Mouse (Mus musculus) left cerebral cortex, adult 2 months (tissue): ENCODE data around the gene Gapdh. TPM values are rescaled to one million over a fixed set of nuclear protein-coding genes. Genes with fewer than 3 reads are reported as not detected.
A peak's percentile ranks its signal among the peaks of the same experiment; 100 is the strongest.

ENCODE experiments used
- DNase-seq, 2 experiments: peaks; one replicate each; pipeline ENCODE4 v3.0.0; 2021 to 2022; ENCODE audit warnings: low spot score in 2 of 2, mixed read lengths in 1 of 2; ENCODE audit errors: extremely low spot score in 1 of 2
- H3K27ac ChIP-seq: fragments of 200-600 bp; 2 replicates; pipeline ENCODE4 v1.8.1; 2022
- H3K4me3 ChIP-seq: fragments of 200-600 bp; 2 replicates; pipeline ENCODE4 v1.8.1; 2022
- CTCF ChIP-seq: fragments of 200-600 bp; IDR thresholded peaks from 2 replicates; pipeline ENCODE4 v1.8.1; 2022; ENCODE audit warnings: antibody characterized with exemption, mild to moderate bottlenecking, moderate library complexity
- intact Hi-C: fragments of 180-260 bp; cut with DNase I; formaldehyde crosslinking; loops from one replicate; pipeline ENCODE4 v1.15.1; 2025
- total RNA-seq, 2 experiments: library from RNA; stranded (reverse); gene quantifications; 2 replicates each; pipeline ENCODE4 v1.2.3; 2021

Gapdh gene
- total RNA-seq, 2 experiments from 2014 or later, result 2,312 to 2,314 TPM

GRCm38 (mm10) chr6:125147329-125147728 is 18.9 kb downstream of the Gapdh start:
- H3K27ac ChIP-seq, result peak overlapping the region; percentile 97
- peak overlapping the region; percentile 95 for H3K4me3 ChIP-seq

DNA sequence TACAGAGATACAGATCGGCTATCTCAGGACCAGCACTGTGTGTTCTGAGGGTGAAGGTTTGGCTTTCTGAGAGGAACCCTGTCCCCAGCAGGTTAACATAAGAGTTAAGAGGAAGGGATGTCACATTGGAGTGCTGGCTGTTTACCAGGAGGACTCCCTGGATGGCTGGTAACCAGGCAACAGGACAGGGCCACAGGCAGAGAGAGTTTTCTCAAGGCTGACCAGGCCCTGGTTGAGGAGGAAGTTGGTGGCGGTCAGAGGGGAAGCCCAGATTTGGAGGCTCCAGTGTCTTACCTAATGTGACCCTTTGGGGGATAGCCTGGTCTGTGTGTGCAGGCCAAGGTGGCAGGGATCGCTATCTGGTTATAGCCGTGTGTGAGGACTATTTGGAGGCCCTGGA is 19.5 kb downstream of the Gapdh start:
- intact Hi-C loops, result loop anchor here (5.0 kb wide), 1 partner anchor 126 kb away; no protein-coding TSS in a partner anchor
- DNase-seq, result peak in 1 of 2 experiments; percentile 33
- no peak for TF ChIP-seq CTCF
- H3K4me3 ChIP-seq, result peak overlapping the region; percentile 95
- peak overlapping the region; percentile 97 for H3K27ac ChIP-seq

More at GRCm38 (mm10) chr6:125147329-125147728, 18.9 kb downstream of the Gapdh start:
- no peak for TF ChIP-seq CTCF
- DNase-seq, result peak in 1 of 2 experiments; percentile 27
- intact Hi-C loops, result loop anchor here (5.0 kb wide), 1 partner anchor 125 kb away; no protein-coding TSS in a partner anchor

- DNase-seq, result peak in 1 of 2 experiments; percentile 17
- TF ChIP-seq CTCF, result no peak
- Histone ChIP-seq H3K4me3 (peak overlapping the region; percentile 95), H3K27ac (peak overlapping the region; percentile 97)
- intact Hi-C loops, result loop anchor here (5.0 kb wide), 1 partner anchor 126 kb away; no protein-coding TSS in a partner anchor
Measured at GRCm38 (mm10) chr6:125146148-125146547, 20.1 kb downstream of the Gapdh start.

GRCm38 (mm10) chr6:125145479-125145951 is 20.8 kb downstream of the Gapdh start:
- peak; percentile 21 to 43 for DNase-seq
- Histone ChIP-seq H3K27ac (peak overlapping the region; percentile 97), H3K4me3 (peak overlapping the region; percentile 95)
- no peak for TF ChIP-seq CTCF
- intact Hi-C loops, result loop anchor here (5.0 kb wide), 1 partner anchor 127 kb away; no protein-coding TSS in a partner anchor

DNA sequence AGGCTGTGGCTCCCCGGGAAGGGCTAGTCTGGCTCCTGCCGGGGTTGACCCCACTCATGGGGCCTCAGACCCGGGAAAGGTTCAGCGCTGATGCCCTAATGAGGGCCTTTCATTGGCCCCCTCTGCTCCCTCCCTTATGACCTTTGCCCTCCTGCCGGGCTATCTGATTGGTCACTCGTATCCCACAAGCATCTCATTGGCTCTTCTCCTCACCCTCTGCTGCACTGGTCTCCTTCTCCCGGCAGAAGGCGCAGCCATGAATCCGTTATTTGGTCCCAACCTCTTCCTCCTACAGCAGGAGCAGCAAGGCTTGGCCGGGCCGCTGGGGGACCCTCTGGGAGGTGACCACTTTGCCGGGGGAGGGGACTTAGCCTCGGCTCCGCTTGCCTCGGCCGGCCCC is 21.3 kb downstream of the Gapdh start, which contains the start of gene Iffo1:
Gene Iffo1, plus strand, starts transcription at position 241 of the 400 bp plus-strand sequence.
- intact Hi-C loops, result loop anchor here (5.0 kb wide), 1 partner anchor 127 kb away; no protein-coding TSS in a partner anchor
- Histone ChIP-seq H3K27ac (peak within 1 kb of the TSS; percentile 97), H3K4me3 (peak within 1 kb of the TSS; percentile 95)
- peak; percentile 62 for TF ChIP-seq CTCF
- DNase-seq, result peak; percentile 87 to 91

- no peak overlapping the region for H3K4me3 ChIP-seq
- no peak overlapping the region for H3K27ac ChIP-seq
- intact Hi-C loops, result no loop called here
- no peak for TF ChIP-seq CTCF
- DNase-seq, result no peak
Measured at GRCm38 (mm10) chr6:125143904-125144303, 22.4 kb downstream of the Gapdh start.

DNA sequence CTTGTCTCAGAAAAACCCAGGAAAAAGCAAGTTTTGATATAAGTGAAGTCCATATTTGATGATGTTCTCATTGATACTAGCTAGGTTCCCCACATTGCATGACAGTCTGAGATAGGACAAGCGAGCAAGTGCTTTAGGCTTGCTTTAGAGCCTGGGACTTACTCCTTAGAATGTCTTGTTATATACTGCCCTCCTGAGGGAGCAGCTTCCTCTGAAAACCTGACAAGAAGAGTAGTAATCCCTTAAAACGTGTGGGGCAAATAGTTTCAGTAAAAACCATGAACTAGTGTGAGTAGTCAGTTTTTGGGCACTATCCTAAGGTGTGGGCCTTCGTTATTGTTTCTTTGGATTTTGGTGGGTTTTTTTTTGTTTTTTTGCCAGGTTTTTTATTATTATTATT is 23.1 kb downstream of the Gapdh start:
- intact Hi-C loops, result no loop called here
- H3K4me3 ChIP-seq, result no peak overlapping the region

DNA sequence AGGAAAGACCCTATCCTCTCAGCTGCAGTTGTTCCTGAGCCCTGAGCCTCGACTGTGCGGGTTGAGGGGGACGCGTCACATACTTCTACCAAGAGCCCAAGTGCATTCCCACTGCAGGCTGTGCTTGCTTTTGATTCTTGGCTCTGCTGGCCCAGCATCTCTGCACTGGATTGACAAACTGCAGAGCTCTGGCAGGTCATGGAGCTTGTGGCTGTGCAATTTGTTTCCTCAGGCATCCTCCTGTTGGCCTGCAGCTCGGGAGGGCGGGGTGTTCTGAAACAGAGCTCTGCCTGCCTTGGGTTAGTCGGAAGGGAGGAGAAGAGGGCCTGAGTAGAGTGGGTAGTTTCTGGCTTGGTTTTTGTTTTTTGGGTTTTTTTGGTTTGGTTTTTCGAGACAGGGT is 23.8 kb downstream of the Gapdh start:
- intact Hi-C loops, result no loop called here
- no peak for DNase-seq
- no peak for TF ChIP-seq CTCF
- Histone ChIP-seq H3K4me3 (no peak overlapping the region), H3K27ac (no peak overlapping the region)

More for the DNA sequence above, 23.1 kb downstream of the Gapdh start:
- no peak overlapping the region for H3K27ac ChIP-seq
- DNase-seq, result no peak
- no peak for TF ChIP-seq CTCF

- DNase-seq, result no peak
- no peak overlapping the region for H3K4me3 ChIP-seq
- no peak overlapping the region for H3K27ac ChIP-seq
- TF ChIP-seq CTCF, result no peak
- intact Hi-C loops, result no loop called here
Measured at GRCm38 (mm10) chr6:125139747-125140146, 26.5 kb downstream of the Gapdh start.

- H3K4me3 ChIP-seq, result no peak overlapping the region
- DNase-seq, result peak in 1 of 2 experiments; percentile 36
- peak; percentile 69 for TF ChIP-seq CTCF
- intact Hi-C loops, result no loop called here
- H3K27ac ChIP-seq, result peak overlapping the region; percentile 36; the same call in 1 of the 2 replicates
Measured at GRCm38 (mm10) chr6:125137002-125137671, 29.1 kb downstream of the Gapdh start.

- H3K4me3 ChIP-seq, result peak overlapping the region; percentile 67
- DNase-seq, result no peak
- TF ChIP-seq CTCF, result no peak
- no peak overlapping the region; the same call in 1 of the 2 replicates for H3K27ac ChIP-seq
- intact Hi-C loops, result no loop called here
Measured at GRCm38 (mm10) chr6:125132470-125132869, 33.8 kb downstream of the Gapdh start.
